Mouse (Mus musculus) CD4-positive, CD25-positive, alpha-beta regulatory T cell, adult 2 months (primary cell): ENCODE data around the gene Gbp2.
"Not testable (repeated sequence)": the region's sequence is repeated elsewhere in the genome, so short reads cannot be mapped to it uniquely, and the experiment has no call there.

Experiments used
- DNase-seq: peaks from one replicate; pipeline ENCODE4 v3.0.0-alpha.2; 2012; ENCODE audit warnings: low read depth, low spot score

Gene Gbp2

GRCm38 (mm10) chr3:142620111-142620955, at the start of gene Gbp2:
Gene Gbp2, plus strand, starts transcription at chr3:142620602.
- DNase-seq: peak; percentile 61

GRCm38 (mm10) chr3:142570738-142571137, 49.7 kb upstream of the Gbp2 start:
- no peak for DNase-seq

GRCm38 (mm10) chr3:142577108-142577507, 43.3 kb upstream of the Gbp2 start:
- DNase-seq: no peak

GRCm38 (mm10) chr3:142578342-142578741, 42.1 kb upstream of the Gbp2 start:
- peak; percentile 30 for DNase-seq

- DNase-seq: no peak
These were observed 37.3 kb upstream of the Gbp2 start for GRCm38 (mm10) chr3:142583067-142583466.

GRCm38 (mm10) chr3:142587386-142587785, 33.0 kb upstream of the Gbp2 start:
- DNase-seq: peak; percentile 74

GRCm38 (mm10) chr3:142588888-142589287, 31.5 kb upstream of the Gbp2 start:
- no peak for DNase-seq

- DNase-seq: no peak
These were observed 29.9 kb upstream of the Gbp2 start for GRCm38 (mm10) chr3:142590431-142591067.

- no peak for DNase-seq
These were observed 25.9 kb upstream of the Gbp2 start, which contains the start of gene Gbp2b for GRCm38 (mm10) chr3:142594547-142594946. Gene Gbp2b, plus strand, starts transcription at chr3:142594847.

- no peak for DNase-seq
These were observed 22.5 kb upstream of the Gbp2 start for GRCm38 (mm10) chr3:142597923-142598322.

GRCm38 (mm10) chr3:142601675-142602074, 18.7 kb upstream of the Gbp2 start:
- no peak for DNase-seq

- DNase-seq: peak; percentile 54
These were observed 1.7 kb upstream of the Gbp2 start for GRCm38 (mm10) chr3:142618658-142619057.

GRCm38 (mm10) chr3:142619606-142620005, 796 bp upstream of the Gbp2 start:
- DNase-seq: peak; percentile 69

GRCm38 (mm10) chr3:142620956-142621562, 657 bp downstream of the Gbp2 start:
- peak; percentile 80 for DNase-seq

- no peak for DNase-seq
These were observed 10.0 kb downstream of the Gbp2 start for GRCm38 (mm10) chr3:142630385-142630784.

- DNase-seq: peak; percentile 83
These were observed 19.8 kb downstream of the Gbp2 start for GRCm38 (mm10) chr3:142640201-142640600.

GRCm38 (mm10) chr3:142645949-142646348, 25.5 kb downstream of the Gbp2 start:
- peak; percentile 88 for DNase-seq

- DNase-seq: not testable (repeated sequence)
These were observed 27.4 kb downstream of the Gbp2 start for GRCm38 (mm10) chr3:142647836-142648235.

GRCm38 (mm10) chr3:142650205-142650604, 29.8 kb downstream of the Gbp2 start:
- DNase-seq: no peak

GRCm38 (mm10) chr3:142664723-142665122, 44.3 kb downstream of the Gbp2 start:
- no peak for DNase-seq

GRCm38 (mm10) chr3:142674607-142675006, 54.2 kb downstream of the Gbp2 start:
- DNase-seq: peak; percentile 61
